Mouse (Mus musculus) heart, embryonic 14.5 days (tissue): ENCODE results near the gene Tpp2. TPM values are rescaled to one million over a fixed set of nuclear protein-coding genes. Genes with fewer than 3 reads are reported as not detected.
A peak's percentile ranks its signal among the peaks of the same experiment; 100 is the strongest.
"Not testable (repeated sequence)": the region's sequence is repeated elsewhere in the genome, so short reads cannot be mapped to it uniquely, and the experiment has no call there.

Experiments
- ATAC-seq: fragments of 200-750 bp; cut with Nextera tagmentation; 2 replicates; pipeline ENCODE4 v1.8.0; 2017; ENCODE audit warnings: low read depth, moderate TSS enrichment; ENCODE audit not compliant: insufficient number of reproducible peaks, insufficient read depth, low FRiP score
- H3K27ac ChIP-seq, 2 experiments: fragments of 200-500 bp in 1 of 2; fragments of 300-500 bp in 1 of 2; sonication (generic) in 1 of 2; replicated peaks in 1 of 2; 2 replicates each; pipeline ENCODE4 v1.5.1; 2012 to 2014; ENCODE audit warnings: low read depth in 2 of 2, low read length in 2 of 2, control low read depth in 1 of 2, mild to moderate bottlenecking in 1 of 2, mixed read lengths in 1 of 2; ENCODE audit not compliant: control insufficient read depth in 1 of 2, insufficient read depth in 1 of 2
- H3K27me3 ChIP-seq: fragments of 300-500 bp; sonication (generic); 2 replicates; pipeline ENCODE4 v1.6.1; 2014; ENCODE audit warnings: mild to moderate bottlenecking, low read length, control low read depth; ENCODE audit not compliant: control insufficient read depth, insufficient read depth
- H3K36me3 ChIP-seq: fragments of 300-500 bp; sonication (generic); 2 replicates; pipeline ENCODE4 v1.6.1; 2014; ENCODE audit warnings: mild to moderate bottlenecking, control low read depth, low read length, mixed read lengths; ENCODE audit not compliant: control insufficient read depth, insufficient read depth
- H3K4me1 ChIP-seq, 2 experiments: fragments of 200-500 bp in 1 of 2; fragments of 300-500 bp in 1 of 2; sonication (generic) in 1 of 2; 2 replicates each; pipeline ENCODE4 v1.6.1; 2012 to 2014; ENCODE audit warnings: low read length in 2 of 2, control low read depth in 1 of 2, mixed read lengths in 1 of 2; ENCODE audit not compliant: control insufficient read depth in 2 of 2, insufficient read depth in 2 of 2
- H3K4me2 ChIP-seq: fragments of 300-500 bp; sonication (generic); 2 replicates; pipeline ENCODE4 v1.6.1; 2014; ENCODE audit warnings: mild to moderate bottlenecking, low read length
- H3K4me3 ChIP-seq, 2 experiments: fragments of 200-500 bp in 1 of 2; fragments of 300-500 bp in 1 of 2; sonication (generic) in 1 of 2; 2 replicates each; pipeline ENCODE4 v1.5.1; 2012 to 2014; ENCODE audit warnings: low read length in 2 of 2, mild to moderate bottlenecking in 2 of 2, control low read depth in 1 of 2, low read depth in 1 of 2, moderate library complexity in 1 of 2; ENCODE audit not compliant: control insufficient read depth in 1 of 2, insufficient read depth in 1 of 2
- H3K9ac ChIP-seq: fragments of 300-500 bp; sonication (generic); 2 replicates; pipeline ENCODE4 v1.6.1; 2014; ENCODE audit warnings: mild to moderate bottlenecking, low read length
- H3K9me3 ChIP-seq: fragments of 300-500 bp; sonication (generic); 2 replicates; pipeline ENCODE4 v1.6.1; 2016; ENCODE audit warnings: low read length, control low read depth; ENCODE audit not compliant: control insufficient read depth
- WGBS: fragments of 180-500 bp; shearing (Covaris S2); extraction: QIAGEN DNeasy Blood & Tissue Kit; methylation state at CpG from one replicate; pipeline ENCODE4 v1.1.7; 2014; 5-methylcytosine and 5-hydroxymethylcytosine counted together
- polyA plus RNA-seq: library from polyadenylated mRNA; unstranded; fragments of >200 nt; fragmentation: Nextera tagmentation; extraction: Ambion mirVana; gene quantifications from 2 replicates; pipeline ENCODE4 v1.2.1, GENCODE M21; 2014

Gene Tpp2
- polyA plus RNA-seq, 1 experiment from 2014 or later = 49.8 TPM

DNA sequence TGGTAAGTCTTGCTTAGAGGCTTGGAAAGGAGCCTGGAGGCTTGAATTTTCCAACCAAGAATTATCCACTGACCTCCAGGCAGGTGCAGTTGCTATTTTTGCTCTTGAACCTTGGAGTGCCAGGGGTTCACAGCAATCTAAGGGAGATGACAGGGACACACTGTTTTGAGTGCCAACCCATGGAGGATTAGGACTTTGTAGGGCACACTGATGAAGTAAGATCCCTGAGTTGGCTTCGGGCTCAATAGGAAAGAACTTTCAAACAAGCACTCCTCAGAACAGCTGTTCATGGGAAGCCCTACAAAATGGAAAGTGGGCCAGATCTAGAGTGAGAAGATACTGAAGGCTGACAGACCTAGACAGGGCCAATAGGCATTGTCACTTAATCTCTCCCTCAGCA, 89.2 kb downstream of the Tpp2 start:
- Histone ChIP-seq H3K9ac (no peak overlapping the region), H3K4me1 (no peaks in the 10 kb centered on the region), H3K9me3 (no peaks in the 10 kb centered on the region), H3K27me3 (no peaks in the 10 kb centered on the region), H3K4me2 (no peak overlapping the region), H3K36me3 (no peaks in the 10 kb centered on the region), H3K27ac (no peak overlapping the region), H3K4me3 (no peak overlapping the region)
- WGBS = 91% methylated on average over 1 of the region's 1 CpGs
- ATAC-seq = no peak

- no peaks in the 10 kb centered on the region for H3K9me3 ChIP-seq
- ATAC-seq = no peak
- 83% methylated on average over 1 of the region's 1 CpGs for WGBS
- no peak overlapping the region for H3K27ac ChIP-seq
- H3K4me1 ChIP-seq = no peaks in the 10 kb centered on the region
- H3K4me2 ChIP-seq = no peak overlapping the region
- H3K36me3 ChIP-seq = no peaks in the 10 kb centered on the region
- no peak overlapping the region for H3K4me3 ChIP-seq
- no peaks in the 10 kb centered on the region for H3K27me3 ChIP-seq
- H3K9ac ChIP-seq = no peak overlapping the region
Measured at GRCm38 (mm10) chr1:44027651-44028050, 94.2 kb downstream of the Tpp2 start.

- H3K27ac ChIP-seq = no peak overlapping the region
- H3K4me2 ChIP-seq = no peak overlapping the region
- no peak overlapping the region for H3K4me3 ChIP-seq
- no peaks in the 10 kb centered on the region for H3K9me3 ChIP-seq
- H3K27me3 ChIP-seq = no peaks in the 10 kb centered on the region
- no peaks in the 10 kb centered on the region for H3K36me3 ChIP-seq
- 56% methylated on average over 2 of the region's 2 CpGs for WGBS
- H3K4me1 ChIP-seq = no peaks in the 10 kb centered on the region
- ATAC-seq = no peak
- no peak overlapping the region for H3K9ac ChIP-seq
Measured at GRCm38 (mm10) chr1:44032213-44032612, 98.8 kb downstream of the Tpp2 start.

DNA sequence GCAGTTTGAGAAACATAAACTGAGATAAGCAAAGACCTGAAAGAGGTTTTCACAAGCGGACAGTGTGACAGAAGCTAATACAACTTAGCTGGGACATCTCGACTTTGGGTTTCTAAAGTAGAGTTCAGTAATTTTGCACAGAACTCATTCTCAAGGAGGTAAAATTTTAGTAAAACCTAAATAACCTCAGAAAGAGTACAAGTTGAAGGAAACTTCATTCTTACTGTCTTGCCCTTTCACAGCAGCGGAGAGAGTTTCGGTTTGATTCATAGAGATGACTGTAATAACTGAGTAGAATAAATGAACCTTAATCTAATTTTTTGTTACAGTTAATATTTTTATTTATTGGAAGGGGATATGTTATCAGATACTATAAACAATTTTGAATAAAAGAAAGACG, 99.5 kb downstream of the Tpp2 start:
- Histone ChIP-seq H3K4me2 (no peak overlapping the region), H3K27me3 (no peaks in the 10 kb centered on the region), H3K27ac (no peak overlapping the region), H3K9ac (no peak overlapping the region), H3K36me3 (no peaks in the 10 kb centered on the region), H3K9me3 (no peaks in the 10 kb centered on the region), H3K4me1 (no peaks in the 10 kb centered on the region), H3K4me3 (no peak overlapping the region)
- WGBS = 82% methylated on average over 5 of the region's 5 CpGs
- no peak for ATAC-seq

DNA sequence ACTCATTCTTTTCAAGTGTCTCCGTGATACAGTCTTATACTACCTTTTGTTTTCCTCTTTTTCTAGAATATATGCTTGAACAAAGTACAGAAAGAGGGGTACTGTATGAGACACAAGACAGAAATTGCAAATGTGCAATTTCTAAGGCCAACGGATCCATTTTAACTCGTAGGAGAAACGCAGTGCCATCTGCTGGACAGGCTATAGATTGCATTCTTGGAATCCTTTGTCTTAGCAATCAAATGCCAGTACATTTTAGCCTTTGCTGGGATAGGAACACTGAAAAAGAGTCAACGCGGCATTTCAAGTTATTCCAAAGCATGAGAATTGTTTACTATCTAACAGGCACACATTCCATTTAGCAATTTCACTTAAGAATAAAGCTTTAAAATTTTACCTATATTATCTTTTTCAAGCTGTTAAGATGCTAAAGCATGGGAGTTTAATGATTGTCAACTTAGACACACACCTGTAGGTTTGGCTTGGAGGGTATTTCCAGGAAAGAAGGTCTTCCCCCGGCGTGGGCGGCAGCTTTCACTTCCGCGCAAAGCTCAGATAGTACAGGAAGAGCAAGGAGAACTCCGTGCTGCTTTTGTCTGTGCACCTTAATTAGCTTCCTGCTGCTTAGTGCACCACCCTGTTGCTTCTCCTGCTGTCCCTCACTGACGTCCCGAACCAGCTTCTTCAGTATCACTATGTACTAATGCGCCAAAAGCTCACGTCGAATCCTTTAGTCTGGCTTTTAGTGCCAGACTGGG, 108.5 kb downstream of the Tpp2 start:
- Histone ChIP-seq H3K9me3 (no peaks in the 10 kb centered on the region), H3K27me3 (no peaks in the 10 kb centered on the region), H3K4me1 (no peaks in the 10 kb centered on the region), H3K4me3 (peak overlapping the region; percentile 50 to 74), H3K27ac (no peak overlapping the region), H3K9ac (peak overlapping the region; percentile 71), H3K4me2 (peak overlapping the region; percentile 88), H3K36me3 (no peaks in the 10 kb centered on the region)
- WGBS = 1% methylated on average over 17 of the region's 17 CpGs
- ATAC-seq = no peak

DNA sequence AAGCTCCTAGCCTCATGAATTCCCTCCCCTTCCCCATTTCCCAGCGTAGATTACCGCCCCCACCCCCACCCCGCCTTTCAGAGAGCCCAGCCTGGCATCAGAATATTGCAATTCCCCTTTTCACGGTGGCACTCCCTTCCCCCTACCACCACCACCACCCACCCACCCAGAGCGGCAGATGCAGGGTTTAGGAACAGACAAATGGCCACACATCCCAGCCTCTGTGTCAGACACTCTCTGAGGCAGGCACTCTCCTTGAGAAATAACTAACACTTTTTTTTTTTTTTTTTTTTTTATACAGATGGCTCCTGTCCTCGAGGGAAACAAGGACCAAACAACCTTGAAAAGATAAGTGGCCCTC, 109.1 kb downstream of the Tpp2 start:
- no peaks in the 10 kb centered on the region for H3K9me3 ChIP-seq
- H3K4me2 ChIP-seq = peak overlapping the region; percentile 88
- H3K9ac ChIP-seq = peak overlapping the region; percentile 71
- H3K27me3 ChIP-seq = no peaks in the 10 kb centered on the region
- no peak overlapping the region for H3K27ac ChIP-seq
- ATAC-seq = no peak
- no peaks in the 10 kb centered on the region for H3K4me1 ChIP-seq
- peak overlapping the region; percentile 50 to 74 for H3K4me3 ChIP-seq
- no peaks in the 10 kb centered on the region for H3K36me3 ChIP-seq
- 4% methylated on average over 6 of the region's 6 CpGs for WGBS

GRCm38 (mm10) chr1:44045689-44046088, 112.2 kb downstream of the Tpp2 start:
- H3K36me3 ChIP-seq, H3K4me1 ChIP-seq, H3K9me3 ChIP-seq, ATAC-seq, H3K27me3 ChIP-seq, H3K9ac ChIP-seq, H3K27ac ChIP-seq, H3K4me3 ChIP-seq, H3K4me2 ChIP-seq: not testable (repeated sequence)
- 77% methylated on average over 5 of the region's 5 CpGs for WGBS

DNA sequence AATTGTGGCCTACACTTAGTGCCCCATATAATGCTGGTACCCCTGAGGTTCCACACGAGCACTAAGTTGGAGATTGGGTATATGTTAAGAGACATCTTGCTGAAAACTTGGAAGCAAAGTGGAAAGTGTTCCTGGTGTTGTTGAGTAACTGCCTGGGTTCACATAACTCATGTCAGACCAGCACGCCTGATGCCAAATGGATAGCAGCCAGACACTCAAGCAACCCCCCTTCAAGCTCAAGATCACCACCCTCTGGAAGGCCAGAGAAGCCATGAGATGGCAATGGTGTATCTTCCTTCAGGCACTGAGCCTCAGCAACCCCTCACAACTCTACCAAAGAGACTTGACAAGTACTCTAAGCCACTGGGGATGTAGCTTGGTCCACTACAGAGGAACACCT, 113.1 kb downstream of the Tpp2 start:
- Histone ChIP-seq H3K36me3 (no peaks in the 10 kb centered on the region), H3K9ac (no peak overlapping the region), H3K9me3 (no peaks in the 10 kb centered on the region), H3K4me1 (no peaks in the 10 kb centered on the region), H3K27me3 (no peaks in the 10 kb centered on the region), H3K4me3 (no peak overlapping the region), H3K4me2 (no peak overlapping the region), H3K27ac (no peak overlapping the region)
- WGBS = 55% methylated on average over 2 of the region's 2 CpGs
- no peak for ATAC-seq
